Mouse (Mus musculus) left cerebral cortex, postnatal 36 days (tissue): ENCODE data around the gene Dusp27. TPM values are rescaled to one million over a fixed set of nuclear protein-coding genes. Genes with fewer than 3 reads are reported as not detected.

Source experiments
- DNase-seq, 2 experiments: peaks; one replicate each; pipeline ENCODE4 v3.0.0; 2021 to 2022; ENCODE audit warnings: low spot score in 2 of 2, mixed read lengths in 1 of 2
- intact Hi-C: fragments of 180-260 bp; cut with DNase I; formaldehyde crosslinking; loops from one replicate; pipeline ENCODE4 v1.15.1; 2025
- total RNA-seq, 2 experiments: library from RNA; stranded (reverse); gene quantifications; 2 replicates each; pipeline ENCODE4 v1.2.3; 2021

Gene Dusp27
- under 1 TPM; 0.16 to 0.17 TPM for total RNA-seq

GRCm38 (mm10) chr1:166127719-166128118 is at the start of gene Dusp27:
Gene Dusp27, minus strand, starts transcription at chr1:166127922.
- DNase-seq: no peak
- intact Hi-C loops: no loop called here

GRCm38 (mm10) chr1:166173621-166174020 is 45.9 kb upstream of the Dusp27 start:
- DNase-seq: no peak
- intact Hi-C loops: no loop called here

GRCm38 (mm10) chr1:166172992-166173391 is 45.3 kb upstream of the Dusp27 start:
- DNase-seq: no peak
- intact Hi-C loops: no loop called here

- DNase-seq: no peak
- intact Hi-C loops: no loop called here
Observed at GRCm38 (mm10) chr1:166170852-166171251, 43.1 kb upstream of the Dusp27 start.

- DNase-seq: no peak
- intact Hi-C loops: no loop called here
Observed at GRCm38 (mm10) chr1:166169713-166170112, 42.0 kb upstream of the Dusp27 start.

- intact Hi-C loops: no loop called here
- no peak for DNase-seq
Observed at GRCm38 (mm10) chr1:166168017-166168416, 40.3 kb upstream of the Dusp27 start.

GRCm38 (mm10) chr1:166167405-166167804 is 39.7 kb upstream of the Dusp27 start:
- no peak for DNase-seq
- intact Hi-C loops: no loop called here

GRCm38 (mm10) chr1:166165159-166165558 is 37.4 kb upstream of the Dusp27 start:
- intact Hi-C loops: no loop called here
- DNase-seq: no peak

- intact Hi-C loops: no loop called here
Observed at GRCm38 (mm10) chr1:166164580-166164979, 36.9 kb upstream of the Dusp27 start.

GRCm38 (mm10) chr1:166160569-166161445 is 33.1 kb upstream of the Dusp27 start:
- intact Hi-C loops: loop anchor here (2.0 kb wide), 3 partner anchors 92 to 200 kb away; no protein-coding TSS in a partner anchor
- DNase-seq: peak; percentile 50 to 73

More at GRCm38 (mm10) chr1:166164580-166164979, 36.9 kb upstream of the Dusp27 start:
- DNase-seq: no peak

- DNase-seq: no peak
- intact Hi-C loops: loop anchor here (2.0 kb wide), 3 partner anchors 93 to 201 kb away; no protein-coding TSS in a partner anchor
Observed at GRCm38 (mm10) chr1:166160111-166160510, 32.4 kb upstream of the Dusp27 start.

GRCm38 (mm10) chr1:166158664-166159063 is 30.9 kb upstream of the Dusp27 start:
- intact Hi-C loops: loop anchor here (10.0 kb wide), 1 partner anchor 484 kb away; no protein-coding TSS in a partner anchor
- no peak for DNase-seq

- DNase-seq: no peak
- intact Hi-C loops: loop anchor here (10.0 kb wide), 1 partner anchor 483 kb away; no protein-coding TSS in a partner anchor
Observed at GRCm38 (mm10) chr1:166157712-166158111, 30.0 kb upstream of the Dusp27 start.

- intact Hi-C loops: loop anchor here (10.0 kb wide), 1 partner anchor 480 kb away; no protein-coding TSS in a partner anchor
- no peak for DNase-seq
Observed at GRCm38 (mm10) chr1:166155113-166155494, 27.4 kb upstream of the Dusp27 start.

- peak; percentile 66 to 68 for DNase-seq
- intact Hi-C loops: loop anchor here (5.0 to 10.0 kb wide), 3 partner anchors 107 to 480 kb away; no protein-coding TSS in a partner anchor
Observed at GRCm38 (mm10) chr1:166154162-166155112, 26.7 kb upstream of the Dusp27 start.

- intact Hi-C loops: loop anchor here (2.0 to 10.0 kb wide), 4 partner anchors 106 to 479 kb away; no protein-coding TSS in a partner anchor
- DNase-seq: peak; percentile 81 to 84
Observed at GRCm38 (mm10) chr1:166153351-166154120, 25.8 kb upstream of the Dusp27 start.

GRCm38 (mm10) chr1:166152034-166152433 is 24.3 kb upstream of the Dusp27 start:
- intact Hi-C loops: loop anchor here (2.0 to 10.0 kb wide), 4 partner anchors 105 to 477 kb away; no protein-coding TSS in a partner anchor
- no peak for DNase-seq

GRCm38 (mm10) chr1:166151341-166151740 is 23.6 kb upstream of the Dusp27 start:
- intact Hi-C loops: loop anchor here (1.0 to 10.0 kb wide), 4 partner anchors 104 to 477 kb away; no protein-coding TSS in a partner anchor
- DNase-seq: no peak

GRCm38 (mm10) chr1:166150035-166150434 is 22.3 kb upstream of the Dusp27 start:
- DNase-seq: no peak
- intact Hi-C loops: loop anchor here (5.0 to 10.0 kb wide), 3 partner anchors 103 to 475 kb away; no protein-coding TSS in a partner anchor
